Mouse (Mus musculus): Measurements from ENCODE around the gene Tnfrsf11a. TPM values are rescaled to one million over a fixed set of nuclear protein-coding genes. Genes with fewer than 3 reads are reported as not detected.
"Not testable (repeated sequence)": the region's sequence is repeated elsewhere in the genome, so short reads cannot be mapped to it uniquely, and the experiment has no call there.

Tnfrsf11a gene
- polyA plus RNA-seq, 1 experiment from 2014 or later = 0.61 TPM

DNA sequence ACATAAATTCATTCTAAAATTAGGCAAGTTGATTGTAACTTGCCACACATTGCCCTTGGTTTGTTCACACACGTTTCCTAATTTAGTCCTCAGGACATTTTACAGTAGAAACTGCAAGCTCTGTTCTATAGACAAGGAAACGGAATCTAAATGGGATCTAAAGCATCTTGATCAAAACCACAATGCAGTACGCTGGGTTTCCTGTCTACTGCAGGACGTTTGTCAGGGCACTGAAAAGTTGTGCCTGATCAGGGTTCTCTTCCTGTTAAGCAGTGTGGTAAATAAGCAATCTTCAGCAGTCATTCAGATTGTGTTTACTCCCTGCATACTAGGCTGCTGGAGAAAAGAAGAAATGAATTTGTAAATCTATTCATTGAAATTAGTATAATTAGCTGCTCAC is 28.3 kb upstream of the Tnfrsf11a start:
- Histone ChIP-seq H3K27me3 (ENCODE audit: control insufficient read depth, insufficient read depth, low read length) (no peaks in the 10 kb centered on the region), H3K4me3 (replicated peaks; ENCODE audit: low read depth, low read length) (no peak overlapping the region), H3K27ac (replicated peaks; ENCODE audit: low read depth, low read length) (no peak overlapping the region), H3K4me1 (ENCODE audit: control insufficient read depth, insufficient read depth, low read length) (no peaks in the 10 kb centered on the region), H3K9ac (replicated peaks; ENCODE audit: low read length) (no peak overlapping the region), H3K4me2 (ENCODE audit: low read length) (no peak overlapping the region), H3K9me3 (ENCODE audit: control insufficient read depth, low read length) (no peaks in the 10 kb centered on the region), H3K36me3 (ENCODE audit: control insufficient read depth, insufficient read depth, low read length) (peaks cover 44% of the 10 kb centered on the region)
- no peak for DNase-seq
- ATAC-seq (ENCODE audit: low FRiP score, low TSS enrichment) = no peak
- 85% methylated on average over 4 of the region's 4 CpGs for WGBS

DNA sequence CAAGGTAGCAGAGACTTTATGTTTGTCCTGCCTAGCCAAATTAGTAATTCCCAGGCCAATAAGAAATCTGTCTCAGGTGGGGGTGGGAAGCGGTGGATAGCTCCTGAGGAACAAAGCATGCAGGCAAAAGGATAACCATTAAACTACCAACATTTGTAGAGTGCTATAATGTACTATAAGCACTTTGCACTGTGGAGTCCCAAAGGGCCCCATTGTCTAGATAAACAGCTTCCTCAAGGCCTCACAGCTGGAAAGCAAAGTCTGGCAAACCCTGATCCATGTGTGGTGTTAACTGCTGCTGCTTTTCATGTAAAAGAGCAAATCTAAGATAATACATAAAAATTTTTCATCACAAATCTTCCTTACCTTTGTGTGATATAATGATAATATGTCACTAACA is 27.6 kb upstream of the Tnfrsf11a start:
- no peak overlapping the region for H3K9ac ChIP-seq (replicated peaks; ENCODE audit: low read length)
- peaks cover 40% of the 10 kb centered on the region for H3K36me3 ChIP-seq (ENCODE audit: control insufficient read depth, insufficient read depth, low read length)
- 93% methylated on average over 1 of the region's 1 CpGs for WGBS
- ATAC-seq (ENCODE audit: low FRiP score, low TSS enrichment) = no peak
- H3K27me3 ChIP-seq (ENCODE audit: control insufficient read depth, insufficient read depth, low read length) = no peaks in the 10 kb centered on the region
- H3K4me3 ChIP-seq (replicated peaks; ENCODE audit: low read depth, low read length) = no peak overlapping the region
- no peaks in the 10 kb centered on the region for H3K9me3 ChIP-seq (ENCODE audit: control insufficient read depth, low read length)
- no peak overlapping the region for H3K27ac ChIP-seq (replicated peaks; ENCODE audit: low read depth, low read length)
- no peak overlapping the region for H3K4me2 ChIP-seq (ENCODE audit: low read length)
- no peak for DNase-seq
- H3K4me1 ChIP-seq (ENCODE audit: control insufficient read depth, insufficient read depth, low read length) = no peaks in the 10 kb centered on the region

DNA sequence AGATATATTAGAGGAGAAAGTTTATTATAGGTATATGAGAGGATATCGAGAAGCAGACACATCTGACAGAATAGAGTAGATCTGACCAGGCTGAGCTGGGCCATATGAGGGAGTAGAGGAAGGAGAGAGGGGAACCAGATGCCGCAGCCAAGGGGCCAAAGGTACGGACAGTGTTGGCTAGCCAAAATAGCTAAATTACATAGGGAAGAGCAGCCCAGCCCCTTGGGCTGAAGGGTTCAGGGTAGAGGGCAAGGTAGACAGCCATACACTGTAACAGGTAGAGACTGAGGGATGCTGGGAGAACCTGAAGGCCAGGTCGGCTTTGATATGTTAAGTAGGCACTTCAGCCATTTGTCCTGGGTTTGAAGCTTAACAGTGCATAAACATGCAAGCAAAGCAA is 21.7 kb upstream of the Tnfrsf11a start:
- ATAC-seq (ENCODE audit: low FRiP score, low TSS enrichment) = no peak

DNA sequence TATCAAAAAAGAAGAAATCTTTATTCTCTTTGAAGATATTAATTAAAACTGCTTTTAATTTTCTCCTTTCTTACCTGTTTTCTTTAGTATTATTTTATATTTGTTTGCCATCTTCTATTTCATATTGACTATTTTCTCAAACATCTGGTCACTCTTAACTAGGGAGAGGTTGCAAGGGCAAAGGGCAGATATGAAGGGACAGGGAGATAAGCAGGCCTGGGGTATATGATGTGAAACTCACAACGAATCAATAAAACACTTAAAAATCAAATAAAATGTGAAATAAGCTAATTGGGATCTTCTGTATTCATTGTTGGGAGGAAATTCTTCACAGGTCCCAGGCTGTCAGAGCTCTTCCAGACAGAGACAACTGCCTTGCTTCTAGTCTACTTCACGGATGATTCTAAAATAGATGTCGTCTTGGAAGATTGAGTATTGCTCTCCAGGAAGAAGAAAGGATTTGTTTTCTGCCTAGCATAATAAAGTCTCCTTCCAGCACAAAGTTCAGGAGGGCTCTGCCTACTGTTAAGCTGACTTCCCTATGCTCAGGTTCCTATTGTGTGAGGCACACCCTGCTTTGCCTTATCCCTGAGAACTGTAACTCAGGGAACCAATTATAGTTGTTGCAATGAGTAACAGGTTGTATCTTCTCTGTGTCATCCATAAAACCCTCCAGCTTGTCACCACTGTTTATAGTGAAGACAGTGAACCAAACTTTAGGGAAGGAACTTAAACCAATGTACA is 20.9 kb upstream of the Tnfrsf11a start:
- Histone ChIP-seq H3K27ac (replicated peaks; ENCODE audit: low read depth, low read length) (no peak overlapping the region), H3K9ac (replicated peaks; ENCODE audit: low read length) (no peak overlapping the region), H3K36me3 (ENCODE audit: control insufficient read depth, insufficient read depth, low read length) (peaks cover 2% of the 10 kb centered on the region; the same call in 1 of the 2 replicates), H3K9me3 (ENCODE audit: control insufficient read depth, low read length) (0 out of 2 replicates have a peak, but pooled peaks cover 4% of the 10 kb centered on the region), H3K4me1 (ENCODE audit: control insufficient read depth, insufficient read depth, low read length) (no peaks in the 10 kb centered on the region), H3K4me2 (ENCODE audit: low read length) (no peak overlapping the region), H3K4me3 (replicated peaks; ENCODE audit: low read depth, low read length) (no peak overlapping the region), H3K27me3 (ENCODE audit: control insufficient read depth, insufficient read depth, low read length) (no peaks in the 10 kb centered on the region)
- ATAC-seq (ENCODE audit: low FRiP score, low TSS enrichment) (no peak), DNase-seq (no peak)
- WGBS = 91% methylated on average over 3 of the region's 3 CpGs

More for the DNA sequence above, 21.7 kb upstream of the Tnfrsf11a start:
- Histone ChIP-seq H3K27ac (replicated peaks; ENCODE audit: low read depth, low read length) (no peak overlapping the region), H3K9me3 (ENCODE audit: control insufficient read depth, low read length) (0 out of 2 replicates have a peak, but pooled peaks cover 4% of the 10 kb centered on the region), H3K27me3 (ENCODE audit: control insufficient read depth, insufficient read depth, low read length) (no peaks in the 10 kb centered on the region), H3K4me1 (ENCODE audit: control insufficient read depth, insufficient read depth, low read length) (no peaks in the 10 kb centered on the region), H3K9ac (replicated peaks; ENCODE audit: low read length) (no peak overlapping the region), H3K4me3 (replicated peaks; ENCODE audit: low read depth, low read length) (no peak overlapping the region), H3K4me2 (ENCODE audit: low read length) (no peak overlapping the region), H3K36me3 (ENCODE audit: control insufficient read depth, insufficient read depth, low read length) (peaks cover 4% of the 10 kb centered on the region; the same call in 1 of the 2 replicates)
- DNase-seq = no peak
- WGBS = 95% methylated on average over 4 of the region's 4 CpGs

DNA sequence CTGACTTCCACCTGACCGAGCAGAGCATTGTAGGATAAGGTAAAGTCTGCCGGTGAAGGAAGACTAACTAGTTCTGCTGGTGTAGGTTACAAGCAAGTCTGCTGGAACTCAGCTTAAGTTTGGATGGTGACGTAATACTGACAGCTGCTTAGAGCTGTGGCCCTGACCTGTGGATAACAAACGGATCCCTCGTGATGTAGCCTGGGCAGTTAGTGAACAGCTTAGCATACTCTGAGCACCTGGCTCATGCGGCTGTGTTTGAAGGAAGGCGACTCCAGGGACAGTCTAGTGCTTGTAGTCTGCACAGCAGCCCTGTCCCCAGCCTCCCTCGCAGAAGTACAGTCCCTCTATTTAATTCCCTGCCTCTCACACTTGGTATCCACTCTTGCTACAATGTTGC is 14.9 kb upstream of the Tnfrsf11a start:
- Histone ChIP-seq H3K4me3 (replicated peaks; ENCODE audit: low read depth, low read length) (no peak overlapping the region), H3K27me3 (ENCODE audit: control insufficient read depth, insufficient read depth, low read length) (no peaks in the 10 kb centered on the region), H3K9me3 (ENCODE audit: control insufficient read depth, low read length) (0 out of 2 replicates have a peak, but pooled peaks cover 4% of the 10 kb centered on the region), H3K9ac (replicated peaks; ENCODE audit: low read length) (no peak overlapping the region), H3K36me3 (ENCODE audit: control insufficient read depth, insufficient read depth, low read length) (no peaks in the 10 kb centered on the region), H3K4me2 (ENCODE audit: low read length) (no peak overlapping the region), H3K4me1 (ENCODE audit: control insufficient read depth, insufficient read depth, low read length) (no peaks in the 10 kb centered on the region), H3K27ac (replicated peaks; ENCODE audit: low read depth, low read length) (no peak overlapping the region)
- ATAC-seq (ENCODE audit: low FRiP score, low TSS enrichment) (no peak), DNase-seq (no peak)
- 79% methylated on average over 8 of the region's 8 CpGs for WGBS

DNA sequence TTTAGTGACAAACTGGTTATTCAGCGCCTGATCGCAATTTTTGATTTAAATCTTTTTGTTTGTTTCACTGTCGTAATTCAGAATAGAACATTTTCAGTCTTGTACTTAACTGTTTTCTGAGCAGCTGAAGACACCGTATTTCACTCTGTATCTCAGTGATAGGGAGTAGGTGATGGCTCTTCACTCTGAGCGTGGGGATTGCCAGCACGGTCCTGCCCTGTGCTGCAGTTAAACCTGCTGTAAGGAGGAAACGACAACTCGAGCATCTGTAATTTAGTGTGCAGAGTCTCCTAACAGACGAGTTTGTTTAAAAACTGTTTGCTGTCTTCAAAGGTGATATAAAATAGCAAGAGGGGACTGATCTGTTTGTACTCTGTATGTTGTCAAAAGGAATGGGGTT is 14.4 kb upstream of the Tnfrsf11a start:
- not testable (repeated sequence) for H3K9me3 ChIP-seq (ENCODE audit: control insufficient read depth, low read length); ATAC-seq (ENCODE audit: low FRiP score, low TSS enrichment); H3K27me3 ChIP-seq (ENCODE audit: control insufficient read depth, insufficient read depth, low read length); H3K4me3 ChIP-seq (replicated peaks; ENCODE audit: low read depth, low read length); H3K36me3 ChIP-seq (ENCODE audit: control insufficient read depth, insufficient read depth, low read length); H3K27ac ChIP-seq (replicated peaks; ENCODE audit: low read depth, low read length); DNase-seq; H3K4me1 ChIP-seq (ENCODE audit: control insufficient read depth, insufficient read depth, low read length); H3K9ac ChIP-seq (replicated peaks; ENCODE audit: low read length); H3K4me2 ChIP-seq (ENCODE audit: low read length)
- WGBS = 87% methylated on average over 9 of the region's 9 CpGs

DNA sequence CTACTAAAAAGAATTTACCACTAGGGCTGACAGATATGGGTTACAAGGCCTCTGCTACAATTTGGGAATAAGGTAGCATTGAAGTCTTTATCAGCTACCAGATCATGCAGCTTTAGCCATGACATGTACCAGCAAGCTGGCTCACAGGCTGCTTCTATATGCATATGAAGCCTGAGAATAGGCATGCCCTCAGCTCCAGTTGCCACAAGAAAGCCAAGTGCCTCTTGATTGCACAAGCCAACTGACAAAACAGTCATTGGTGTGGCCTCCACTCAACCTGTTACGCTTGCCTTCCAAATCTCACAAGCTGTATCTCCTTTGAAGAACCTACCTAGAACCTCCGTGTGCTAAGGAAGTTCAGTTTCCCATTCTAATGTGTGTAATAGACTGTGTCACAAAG is 12.1 kb upstream of the Tnfrsf11a start:
- WGBS = 91% methylated on average over 2 of the region's 2 CpGs
- DNase-seq = no peak
- H3K9ac ChIP-seq (replicated peaks; ENCODE audit: low read length) = no peak overlapping the region
- no peaks in the 10 kb centered on the region for H3K36me3 ChIP-seq (ENCODE audit: control insufficient read depth, insufficient read depth, low read length)
- no peak for ATAC-seq (ENCODE audit: low FRiP score, low TSS enrichment)
- no peak overlapping the region for H3K27ac ChIP-seq (replicated peaks; ENCODE audit: low read depth, low read length)
- H3K4me1 ChIP-seq (ENCODE audit: control insufficient read depth, insufficient read depth, low read length) = no peaks in the 10 kb centered on the region
- 0 out of 2 replicates have a peak, but pooled peaks cover under 1% of the 10 kb centered on the region for H3K9me3 ChIP-seq (ENCODE audit: control insufficient read depth, low read length)
- H3K4me2 ChIP-seq (ENCODE audit: low read length) = no peak overlapping the region
- no peaks in the 10 kb centered on the region for H3K27me3 ChIP-seq (ENCODE audit: control insufficient read depth, insufficient read depth, low read length)
- no peak overlapping the region for H3K4me3 ChIP-seq (replicated peaks; ENCODE audit: low read depth, low read length)

DNA sequence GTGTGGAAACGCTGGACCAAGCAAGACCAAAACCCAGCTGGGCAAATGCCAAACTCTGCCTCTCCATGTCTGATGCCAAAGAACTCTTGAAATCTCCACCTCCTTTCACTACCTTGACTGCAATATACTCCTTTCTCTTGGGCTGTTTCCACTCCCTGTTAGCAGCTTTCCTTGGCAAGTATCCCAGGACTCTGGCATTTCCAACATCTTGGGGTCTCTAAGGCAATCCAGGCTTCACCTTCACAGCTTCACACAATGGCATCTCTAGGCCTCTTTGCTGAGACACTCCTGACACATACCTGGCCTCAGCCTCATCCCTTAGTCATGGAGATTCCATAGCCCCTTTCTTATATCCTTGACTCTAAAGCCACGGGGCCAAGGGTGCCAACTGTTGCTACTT is 9.8 kb upstream of the Tnfrsf11a start:
- no peak for ATAC-seq (ENCODE audit: low FRiP score, low TSS enrichment)
- 90% methylated on average over 2 of the region's 2 CpGs for WGBS
- H3K4me1 ChIP-seq (ENCODE audit: control insufficient read depth, insufficient read depth, low read length) = no peaks in the 10 kb centered on the region

DNA sequence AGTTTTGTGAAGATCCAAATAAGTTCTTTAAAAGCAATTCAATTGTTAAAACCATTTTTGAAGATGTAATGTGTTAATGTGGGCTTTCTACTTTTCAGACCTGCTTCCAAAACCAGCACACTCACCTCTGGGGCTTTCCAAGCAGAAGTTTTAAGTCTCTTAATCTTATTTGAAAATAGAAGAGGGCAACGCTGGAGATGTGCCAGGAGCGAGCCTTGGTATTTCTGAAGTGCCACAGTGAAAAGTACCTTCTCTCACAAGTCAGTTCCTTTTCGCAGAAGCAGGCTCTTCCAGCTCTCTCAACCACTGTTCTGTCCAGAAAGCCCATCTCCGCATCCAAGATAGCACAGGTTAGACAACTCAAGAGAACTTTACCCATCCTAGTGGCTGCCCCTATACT is 4.1 kb upstream of the Tnfrsf11a start:
- ATAC-seq (ENCODE audit: low FRiP score, low TSS enrichment) = no peak

More for the DNA sequence above, 9.8 kb upstream of the Tnfrsf11a start:
- no peaks in the 10 kb centered on the region for H3K9me3 ChIP-seq (ENCODE audit: control insufficient read depth, low read length)
- no peak for DNase-seq
- no peak overlapping the region for H3K4me3 ChIP-seq (replicated peaks; ENCODE audit: low read depth, low read length)
- no peak overlapping the region for H3K9ac ChIP-seq (replicated peaks; ENCODE audit: low read length)
- no peak overlapping the region for H3K27ac ChIP-seq (replicated peaks; ENCODE audit: low read depth, low read length)
- H3K4me2 ChIP-seq (ENCODE audit: low read length) = no peak overlapping the region
- no peaks in the 10 kb centered on the region for H3K36me3 ChIP-seq (ENCODE audit: control insufficient read depth, insufficient read depth, low read length)
- no peaks in the 10 kb centered on the region for H3K27me3 ChIP-seq (ENCODE audit: control insufficient read depth, insufficient read depth, low read length)

More for the DNA sequence above, 4.1 kb upstream of the Tnfrsf11a start:
- H3K4me2 ChIP-seq (ENCODE audit: low read length) = no peak overlapping the region
- H3K9ac ChIP-seq (replicated peaks; ENCODE audit: low read length) = no peak overlapping the region
- H3K27me3 ChIP-seq (ENCODE audit: control insufficient read depth, insufficient read depth, low read length) = peaks cover 18% of the 10 kb centered on the region; the same call in 1 of the 2 replicates
- no peak for DNase-seq
- no peak overlapping the region for H3K4me3 ChIP-seq (replicated peaks; ENCODE audit: low read depth, low read length)
- no peaks in the 10 kb centered on the region for H3K4me1 ChIP-seq (ENCODE audit: control insufficient read depth, insufficient read depth, low read length)
- H3K9me3 ChIP-seq (ENCODE audit: control insufficient read depth, low read length) = no peaks in the 10 kb centered on the region
- H3K36me3 ChIP-seq (ENCODE audit: control insufficient read depth, insufficient read depth, low read length) = no peaks in the 10 kb centered on the region
- H3K27ac ChIP-seq (replicated peaks; ENCODE audit: low read depth, low read length) = no peak overlapping the region
- WGBS = 93% methylated on average over 4 of the region's 4 CpGs

Data from midbrain, embryonic 14.5 days (tissue).